Mouse (Mus musculus) heart, adult 2 months (tissue): ENCODE measurements around the gene Dlg5. TPM values are rescaled to one million over a fixed set of nuclear protein-coding genes. Genes with fewer than 3 reads are reported as not detected.
A peak's percentile ranks its signal among the peaks of the same experiment; 100 is the strongest.

Experiments
- DNase-seq, 2 experiments: peaks; one replicate each; pipeline ENCODE4 v3.0.0; 2021
- H3K27ac ChIP-seq: fragments of 200-600 bp; 2 replicates; pipeline ENCODE4 v1.8.1; 2022
- H3K27me3 ChIP-seq: fragments of 200-500 bp; 2 replicates; pipeline ENCODE4 v1.6.1; 2012; ENCODE audit warnings: mild to moderate bottlenecking, low read length, inconsistent platforms, mixed read lengths; ENCODE audit not compliant: control insufficient read depth, insufficient read depth
- H3K36me3 ChIP-seq: fragments of 200-500 bp; 2 replicates; pipeline ENCODE4 v1.6.1; 2012; ENCODE audit warnings: low read length, inconsistent platforms; ENCODE audit not compliant: control insufficient read depth, insufficient read depth
- H3K4me1 ChIP-seq: fragments of 200-500 bp; 2 replicates; pipeline ENCODE4 v1.6.1; 2011; ENCODE audit warnings: low read length; ENCODE audit not compliant: control insufficient read depth, insufficient read depth
- H3K4me3 ChIP-seq: fragments of 200-600 bp; 2 replicates; pipeline ENCODE4 v1.8.1; 2022
- H3K79me2 ChIP-seq: fragments of 200-500 bp; replicated peaks from 2 replicates; pipeline ENCODE4 v1.6.1; 2012; ENCODE audit warnings: mild to moderate bottlenecking, inconsistent platforms, low read length, moderate library complexity, mixed read lengths; ENCODE audit not compliant: control insufficient read depth, insufficient read depth
- H3K9ac ChIP-seq: fragments of 200-500 bp; 2 replicates; pipeline ENCODE4 v1.6.1; 2012; ENCODE audit warnings: low read depth, mild to moderate bottlenecking, control low read depth, inconsistent platforms, low read length, mixed read lengths
- CTCF ChIP-seq: fragments of 200-600 bp; IDR thresholded peaks from 2 replicates; pipeline ENCODE4 v1.8.1; 2022; ENCODE audit warnings: antibody characterized with exemption, mild to moderate bottlenecking, moderate library complexity
- EP300 ChIP-seq: fragments of 200-500 bp; IDR thresholded peaks from 2 replicates; pipeline ENCODE4 v1.6.1; 2011; ENCODE audit warnings: low read depth, low read length, control low read depth; ENCODE audit not compliant: insufficient read depth
- POLR2A ChIP-seq: fragments of 200-500 bp; IDR thresholded peaks from 2 replicates; pipeline ENCODE4 v1.6.1; 2011; ENCODE audit warnings: mild to moderate bottlenecking, low read depth, low read length, control low read depth; ENCODE audit not compliant: insufficient read depth
- WGBS: fragments of 180-500 bp; shearing (Covaris S2); methylation state at CpG from one replicate; pipeline ENCODE4 v1.1.7; 2018; 5-methylcytosine and 5-hydroxymethylcytosine counted together
- intact Hi-C: fragments of 180-260 bp; cut with DNase I; formaldehyde crosslinking; loops from one replicate; pipeline ENCODE4 v1.15.1; 2025
- polyA plus RNA-seq: library from polyadenylated mRNA; depleted of rRNA; stranded (reverse); fragments of >200 nt; gene quantifications from 2 replicates; pipeline ENCODE4 v1.2.3, GENCODE M21; 2012
- total RNA-seq, 2 experiments: library from RNA; stranded (reverse); gene quantifications; 2 replicates each; pipeline ENCODE4 v1.2.3; 2021

Dlg5 gene
- total and polyA plus RNA-seq, 3 experiments, result 7.7 to 11.4 (median 7.7) TPM

DNA sequence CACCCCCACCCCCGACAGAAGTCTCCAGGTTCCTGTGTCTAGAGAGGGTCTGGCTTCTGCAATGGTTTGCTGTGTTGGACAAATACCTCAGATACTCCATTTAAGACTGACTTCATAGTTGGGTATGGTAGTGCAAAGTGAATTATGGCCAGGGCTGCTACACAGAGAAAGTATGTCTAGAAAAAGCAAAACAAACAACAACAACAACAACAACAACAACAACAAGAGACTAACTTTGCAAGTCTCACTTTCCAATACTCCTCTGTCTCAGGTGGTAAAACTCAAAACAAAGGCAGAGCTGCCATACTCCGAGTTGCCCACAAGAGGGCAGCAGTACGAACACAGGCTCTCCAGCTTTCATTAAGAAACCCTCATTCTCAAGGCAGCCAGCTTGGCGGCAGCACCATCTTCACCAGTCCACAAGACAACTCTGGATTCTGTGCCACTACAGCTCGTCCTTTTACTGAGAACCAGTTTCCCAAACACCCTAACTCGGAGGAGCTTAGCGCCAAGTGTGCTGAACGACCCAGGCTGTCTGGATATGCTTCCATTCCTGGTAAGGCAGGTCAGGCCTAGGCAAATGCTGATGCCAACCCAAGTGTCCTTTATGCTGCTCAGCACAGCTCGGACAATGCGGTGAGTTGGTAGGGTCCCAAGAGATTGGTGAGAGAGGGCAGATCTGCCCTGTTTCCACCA lies 63.8 kb downstream of the Dlg5 start:
- intact Hi-C loops, result loop anchor here (1.0 kb wide), 1 partner anchor 93 kb away; no protein-coding TSS in a partner anchor
- Histone ChIP-seq H3K27me3 (no peaks in the 10 kb centered on the region), H3K9ac (no peak overlapping the region), H3K4me1 (no peaks in the 10 kb centered on the region), H3K79me2 (no peaks in the 10 kb centered on the region), H3K27ac (no peak overlapping the region), H3K4me3 (no peak overlapping the region), H3K36me3 (no peaks in the 10 kb centered on the region)
- peak; percentile 56 to 72 for DNase-seq
- 27% methylated on average over 10 of the region's 10 CpGs for WGBS
- TF ChIP-seq EP300 (no peak), CTCF (peak; percentile 95)

- Histone ChIP-seq H3K4me3 (no peak overlapping the region), H3K27ac (no peak overlapping the region), H3K36me3 (no peaks in the 10 kb centered on the region), H3K79me2 (no peaks in the 10 kb centered on the region), H3K27me3 (no peaks in the 10 kb centered on the region), H3K4me1 (no peaks in the 10 kb centered on the region), H3K9ac (no peak overlapping the region)
- TF ChIP-seq CTCF, result no peak
- intact Hi-C loops, result no loop called here
- 75% methylated on average over 6 of the region's 6 CpGs for WGBS
- DNase-seq, result no peak
Observed at GRCm38 (mm10) chr14:24179466-24179991, 66.2 kb downstream of the Dlg5 start.

DNA sequence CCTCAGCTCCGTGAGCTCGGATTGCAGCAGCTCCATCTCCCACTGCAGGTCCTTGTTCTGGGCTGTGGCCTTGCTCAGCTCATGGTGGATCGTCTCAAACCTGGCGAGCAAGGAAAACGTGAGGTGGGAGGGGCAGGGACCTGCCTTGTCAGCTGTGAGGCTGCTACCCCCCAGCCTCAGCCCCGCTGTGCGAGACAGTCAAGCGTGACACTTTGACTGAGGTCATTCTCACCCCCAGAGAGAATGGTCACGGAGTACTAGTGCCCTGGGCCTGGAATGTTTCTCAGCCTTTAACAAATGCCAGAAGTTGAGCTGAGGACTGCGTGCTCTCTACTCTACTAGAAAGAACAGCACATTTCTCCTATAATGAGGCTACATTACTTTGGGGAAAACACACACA lies 69.1 kb downstream of the Dlg5 start:
- intact Hi-C loops, result no loop called here

DNA sequence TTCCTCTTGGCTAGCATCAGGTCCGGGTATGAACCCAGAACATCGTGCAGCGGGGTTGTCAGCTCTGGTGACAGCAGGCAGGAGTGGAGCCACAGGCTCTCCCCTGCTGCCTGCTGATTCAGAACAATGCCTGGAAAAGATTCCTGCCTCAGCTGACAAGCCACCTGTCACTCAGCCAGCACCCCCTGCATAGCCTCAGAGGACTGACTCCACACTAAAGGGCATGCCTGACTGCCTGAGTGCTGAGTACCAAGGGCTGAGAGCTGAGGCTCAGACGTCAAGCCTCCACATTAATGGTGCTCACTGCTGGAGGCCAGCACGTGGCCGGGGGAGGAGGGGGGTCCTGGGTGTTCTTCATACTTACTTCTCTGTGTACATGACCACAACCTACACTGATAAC lies 72.4 kb downstream of the Dlg5 start:
- H3K27ac ChIP-seq, result no peak overlapping the region
- TF ChIP-seq CTCF, result no peak
- no peak for TF ChIP-seq EP300
- no peak for TF ChIP-seq POLR2A
- DNase-seq, result no peak
- H3K36me3 ChIP-seq, result no peaks in the 10 kb centered on the region
- peaks cover 2% of the 10 kb centered on the region; the same call in 1 of the 2 replicates for H3K4me1 ChIP-seq
- WGBS, result 84% methylated on average over 6 of the region's 6 CpGs
- H3K9ac ChIP-seq, result no peak overlapping the region
- no peaks in the 10 kb centered on the region for H3K79me2 ChIP-seq
- no peak overlapping the region for H3K4me3 ChIP-seq
- intact Hi-C loops, result no loop called here
- H3K27me3 ChIP-seq, result no peaks in the 10 kb centered on the region

More for the DNA sequence above, 69.1 kb downstream of the Dlg5 start:
- H3K9ac ChIP-seq, result no peak overlapping the region
- TF ChIP-seq CTCF (no peak), EP300 (no peak), POLR2A (no peak)
- H3K27ac ChIP-seq, result no peak overlapping the region
- H3K4me3 ChIP-seq, result no peak overlapping the region
- no peak for DNase-seq
- H3K4me1 ChIP-seq, result peaks cover 2% of the 10 kb centered on the region; the same call in 1 of the 2 replicates
- WGBS, result 89% methylated on average over 10 of the region's 10 CpGs
- no peaks in the 10 kb centered on the region for H3K79me2 ChIP-seq
- H3K36me3 ChIP-seq, result no peaks in the 10 kb centered on the region
- no peaks in the 10 kb centered on the region for H3K27me3 ChIP-seq

DNA sequence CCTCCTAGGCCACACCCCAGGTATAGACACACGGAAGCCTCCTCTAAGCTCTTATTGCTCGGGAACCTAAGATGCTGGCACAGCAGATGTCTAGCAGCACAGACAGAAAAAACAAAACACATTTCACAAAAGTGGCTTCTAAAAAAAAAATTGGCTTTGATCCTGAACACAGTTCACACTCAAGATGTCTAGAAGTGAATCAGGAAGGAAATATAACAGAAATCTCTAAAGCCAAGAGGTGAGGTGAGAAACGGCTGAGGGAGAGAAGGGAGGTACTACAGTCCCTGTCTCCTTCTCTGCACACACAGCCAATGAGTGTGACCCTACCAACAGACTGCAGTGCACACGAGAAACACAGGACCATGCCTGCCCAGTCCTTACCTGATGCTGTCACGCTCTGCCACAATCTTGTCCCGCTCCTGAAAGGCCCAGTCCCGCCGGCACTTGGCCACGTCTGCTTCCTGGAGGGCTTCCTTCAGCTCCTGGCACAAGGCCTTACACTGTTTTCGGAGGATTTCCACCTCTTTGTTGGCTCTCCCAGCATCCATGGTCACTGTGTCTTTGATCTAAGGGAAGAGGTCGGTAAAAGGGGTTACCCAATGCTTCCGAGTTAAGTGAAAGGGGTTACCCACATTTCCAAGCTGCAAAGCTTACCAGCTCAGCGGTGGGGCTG lies 73.9 kb downstream of the Dlg5 start:
- H3K4me1 ChIP-seq, result peaks cover 2% of the 10 kb centered on the region; the same call in 1 of the 2 replicates
- no peaks in the 10 kb centered on the region for H3K27me3 ChIP-seq
- peak in 1 of 2 experiments; percentile 9 for DNase-seq
- no peak overlapping the region for H3K4me3 ChIP-seq
- no peaks in the 10 kb centered on the region for H3K36me3 ChIP-seq
- intact Hi-C loops, result no loop called here
- H3K79me2 ChIP-seq, result no peaks in the 10 kb centered on the region
- no peak overlapping the region for H3K27ac ChIP-seq
- no peak overlapping the region for H3K9ac ChIP-seq
- 55% methylated on average over 13 of the region's 13 CpGs for WGBS
- TF ChIP-seq CTCF, result no peak
- no peak for TF ChIP-seq POLR2A
- no peak for TF ChIP-seq EP300

- Histone ChIP-seq H3K36me3 (no peaks in the 10 kb centered on the region), H3K79me2 (no peaks in the 10 kb centered on the region), H3K9ac (no peak overlapping the region), H3K4me1 (no peaks in the 10 kb centered on the region), H3K27me3 (no peaks in the 10 kb centered on the region), H3K4me3 (no peak overlapping the region), H3K27ac (no peak overlapping the region)
- WGBS, result 85% methylated on average over 8 of the region's 8 CpGs
- intact Hi-C loops, result no loop called here
- TF ChIP-seq POLR2A, result no peak
- TF ChIP-seq CTCF, result no peak
- no peak for TF ChIP-seq EP300
- DNase-seq, result no peak
Observed at GRCm38 (mm10) chr14:24166046-24166445, 79.7 kb downstream of the Dlg5 start.
